Mouse (Mus musculus) spleen, adult 2 months (tissue): ENCODE results near the gene Tubgcp6.

Experiments
- CTCF ChIP-seq: fragments of 200-500 bp; IDR thresholded peaks from 2 replicates; pipeline ENCODE4 v1.5.1; 2011; ENCODE audit warnings: mild to moderate bottlenecking, inconsistent platforms; ENCODE audit not compliant: insufficient read depth, insufficient read length, insufficient replicate concordance; ENCODE audit errors: extremely low read depth
- POLR2A ChIP-seq: fragments of 200-500 bp; IDR thresholded peaks from 2 replicates; pipeline ENCODE4 v1.6.1; 2011; ENCODE audit warnings: low read depth, low read length, inconsistent platforms

DNA sequence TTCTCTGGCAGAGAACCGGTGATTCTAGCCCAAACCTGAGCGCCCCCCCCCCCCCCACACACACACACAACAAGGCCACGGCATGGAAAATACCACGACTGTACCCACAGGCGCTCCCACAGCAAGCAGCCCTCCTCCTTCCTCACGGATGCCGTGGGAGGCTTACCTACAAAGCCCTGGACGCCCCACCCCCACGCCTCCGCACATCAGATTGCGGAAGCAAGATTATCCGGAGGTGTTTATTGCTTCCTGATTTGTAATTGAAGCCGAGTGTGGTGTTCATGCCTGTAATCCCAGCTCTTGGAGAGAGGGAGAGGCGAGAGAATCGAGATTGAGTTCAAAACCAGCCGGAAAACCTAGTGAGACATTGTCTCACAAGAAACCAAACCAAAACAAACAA is 24.1 kb upstream of the Tubgcp6 start:
- TF ChIP-seq CTCF (no peak), POLR2A (no peak)
